22 mouse cellular contexts compared by ENCODE assay signal in the genomic region with DNA sequence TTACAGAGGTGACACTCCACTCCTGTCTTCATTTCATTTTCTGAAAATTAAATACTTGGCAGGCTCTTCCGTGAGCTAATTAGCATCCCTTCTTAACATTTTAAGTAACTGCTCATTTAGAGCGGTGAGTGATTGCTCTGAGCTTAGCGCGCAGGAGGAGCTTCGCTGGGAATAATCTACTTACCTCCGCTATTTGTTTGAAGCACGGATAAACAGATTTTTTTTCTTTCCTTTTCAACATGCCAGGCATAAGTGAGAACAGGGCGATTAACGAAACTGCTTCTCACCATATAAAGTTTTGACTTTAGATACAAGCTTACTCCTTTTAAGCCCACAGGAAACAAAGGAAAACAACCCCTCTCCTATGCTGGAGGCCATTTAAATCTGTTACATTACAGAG.
A peak's percentile ranks its signal among the peaks of the same experiment; 100 is the strongest.
DNase-seq lines count a peak whose midpoint lies in the region; ATAC-seq lines count a peak whose summit lies in the region.
"Had no signal": no experiment of that assay in that cellular context is flagged by ENCODE, and none has a peak within 500 bp of the region (broad histone marks: within the 10 kb centered on the region; RNA-seq: fewer than 3 reads in every experiment).

No protein-coding gene starts in this region.

- WGBS in heart, embryonic 13.5 days, result 32% methylated on average over 9 of the region's 9 CpGs
- WGBS in forebrain, embryonic 16.5 days, result 6% methylated on average over 9 of the region's 9 CpGs
- WGBS in midbrain, embryonic 15.5 days, result 8% methylated on average over 9 of the region's 9 CpGs

- no peak for DNase-seq in heart, adult 8-10 months (ENCODE audit: low spot score)
- peak; percentile 20 for DNase-seq in brain, adult 2 months (ENCODE audit: low read depth, low spot score)
- DNase-seq in left cerebral cortex, postnatal 4 days, result no peak
- no peak for DNase-seq in kidney, postnatal 25 days
- DNase-seq: cerebellum, adult 9-10 months; embryo, embryonic 11 days; gastrocnemius, postnatal 36 days; heart, postnatal 10 days; kidney, adult 8-10 months; kidney, postnatal 36 days; lung, adult 2 months; right cerebral cortex, postnatal 4 days; thymus, postnatal 14 days had no signal

- H3K4me2 ChIP-seq in heart, embryonic 13.5 days, result peak overlapping the region; percentile 24; the same call in 1 of the 2 replicates
- peak overlapping the region; percentile 35 for H3K4me2 ChIP-seq in forebrain, embryonic 16.5 days (ENCODE audit: low read length)
- peak overlapping the region; percentile 14; the same call in 1 of the 2 replicates for H3K4me2 ChIP-seq in midbrain, embryonic 15.5 days
- H3K4me2 ChIP-seq: liver, embryonic 12.5 days; neural tube, embryonic 15.5 days had no signal

- no peaks in the 10 kb centered on the region for H3K36me3 ChIP-seq in heart, embryonic 13.5 days
- no peaks in the 10 kb centered on the region for H3K36me3 ChIP-seq in forebrain, embryonic 16.5 days (ENCODE audit: control insufficient read depth, insufficient read depth)
- no peaks in the 10 kb centered on the region for H3K36me3 ChIP-seq in midbrain, embryonic 15.5 days (replicated peaks)
- H3K36me3 ChIP-seq: heart, embryonic 10.5 days; liver, embryonic 12.5 days; neural tube, embryonic 15.5 days had no signal

- no peak overlapping the region for H3K4me3 ChIP-seq in heart, embryonic 13.5 days
- H3K4me3 ChIP-seq in forebrain, embryonic 16.5 days (replicated peaks; ENCODE audit: low read length), result no peak overlapping the region
- no peak overlapping the region for H3K4me3 ChIP-seq in midbrain, embryonic 15.5 days
- H3K4me3 ChIP-seq: heart, embryonic 10.5 days; left cerebral cortex, adult 2 months; liver, embryonic 12.5 days; neural tube, embryonic 15.5 days had no signal

- H3K9me3 ChIP-seq in heart, embryonic 13.5 days, result no peaks in the 10 kb centered on the region
- no peaks in the 10 kb centered on the region for H3K9me3 ChIP-seq in forebrain, embryonic 16.5 days (ENCODE audit: control insufficient read depth, low read length)
- H3K9me3 ChIP-seq in midbrain, embryonic 15.5 days, result no peaks in the 10 kb centered on the region
- H3K9me3 ChIP-seq: heart, embryonic 10.5 days; neural tube, embryonic 15.5 days had no signal

- no peak overlapping the region; the same call in 1 of the 2 replicates for H3K9ac ChIP-seq in heart, embryonic 13.5 days
- H3K9ac ChIP-seq in forebrain, embryonic 16.5 days (replicated peaks; ENCODE audit: low read depth, low read length), result no peak overlapping the region
- H3K9ac ChIP-seq in midbrain, embryonic 15.5 days, result no peak overlapping the region
- H3K9ac ChIP-seq: liver, embryonic 12.5 days; neural tube, embryonic 15.5 days had no signal

- ATAC-seq in heart, embryonic 13.5 days (ENCODE audit: extremely low read depth, insufficient number of reproducible peaks, low FRiP score, low TSS enrichment), result no peak
- 0 out of 2 replicates have a peak, but pooled peaks have one; percentile 12 for ATAC-seq in forebrain, embryonic 16.5 days
- ATAC-seq in midbrain, embryonic 15.5 days (replicated peaks), result no peak
- ATAC-seq in megakaryocyte progenitor cell, adult 5-6 weeks (replicated peaks; ENCODE audit: poor library complexity), result no peak
- ATAC-seq: liver, embryonic 12.5 days had no signal

- no peaks in the 10 kb centered on the region for H3K4me1 ChIP-seq in heart, embryonic 13.5 days
- peaks cover 13% of the 10 kb centered on the region for H3K4me1 ChIP-seq in forebrain, embryonic 16.5 days (replicated peaks; ENCODE audit: control insufficient read depth, insufficient read depth, low read length)
- H3K4me1 ChIP-seq in midbrain, embryonic 15.5 days, result peaks cover 16% of the 10 kb centered on the region
- H3K4me1 ChIP-seq: heart, embryonic 10.5 days; liver, embryonic 12.5 days had no signal

- H3K27ac ChIP-seq in heart, embryonic 13.5 days (replicated peaks), result no peak overlapping the region
- H3K27ac ChIP-seq in forebrain, embryonic 16.5 days (ENCODE audit: low read length), result no peak overlapping the region
- H3K27ac ChIP-seq in midbrain, embryonic 15.5 days, result no peak overlapping the region
- H3K27ac ChIP-seq: heart, embryonic 10.5 days; left cerebral cortex, adult 2 months; liver, embryonic 12.5 days; neural tube, embryonic 15.5 days had no signal

- intact Hi-C loops in left cerebral cortex, postnatal 4 days (cut with DNase I), result no loop called here

- no peaks in the 10 kb centered on the region for H3K27me3 ChIP-seq in heart, embryonic 13.5 days (replicated peaks)
- 0 out of 2 replicates have a peak, but pooled peaks cover 2% of the 10 kb centered on the region for H3K27me3 ChIP-seq in forebrain, embryonic 16.5 days (replicated peaks; ENCODE audit: control insufficient read depth, insufficient read depth, low read length)
- H3K27me3 ChIP-seq in midbrain, embryonic 15.5 days (replicated peaks), result no peaks in the 10 kb centered on the region
- H3K27me3 ChIP-seq: CH12.LX; liver, embryonic 12.5 days; neural tube, embryonic 15.5 days had no signal
